Mouse (Mus musculus): ENCODE measurements around the gene Srgap2. TPM values are rescaled to one million over a fixed set of nuclear protein-coding genes. Genes with fewer than 3 reads are reported as not detected.
A peak's percentile ranks its signal among the peaks of the same experiment; 100 is the strongest.

Gene Srgap2
- total and polyA plus RNA-seq, 3 experiments: 27.9 to 135 (median 32.5) TPM

DNA sequence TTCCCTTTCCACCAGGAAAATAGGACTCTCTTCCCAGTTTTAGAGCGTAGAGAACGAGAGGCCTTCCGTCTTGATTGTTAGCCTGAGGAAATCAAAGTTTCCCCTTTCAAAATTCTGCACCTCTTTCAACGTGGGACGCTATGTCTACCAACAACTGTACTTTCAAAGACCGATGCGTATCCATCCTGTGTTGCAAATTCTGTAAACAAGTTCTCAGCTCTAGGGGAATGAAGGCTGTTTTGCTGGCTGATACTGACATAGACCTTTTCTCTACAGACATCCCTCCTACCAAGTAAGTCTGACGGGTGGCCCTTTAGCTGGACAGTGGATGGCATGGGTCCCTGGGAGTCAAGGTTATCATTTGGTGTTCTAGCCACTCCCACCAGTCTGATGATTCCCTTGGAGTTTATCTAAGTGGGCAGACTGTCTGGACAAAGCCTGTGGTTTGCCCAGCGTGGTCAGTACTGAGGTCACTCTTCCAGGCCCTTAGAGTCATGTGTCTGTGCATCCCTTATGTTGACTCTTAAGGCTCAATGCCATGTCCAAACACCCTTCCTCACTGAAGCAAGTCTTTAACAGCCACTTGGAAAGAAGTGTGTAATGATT is 1.5 kb upstream of the Srgap2 start:
- peak overlapping the region; percentile 82 for H3K4me3 ChIP-seq (ENCODE audit: low read depth, low read length)
- DNase-seq (ENCODE audit: low spot score) (no peak), ATAC-seq (ENCODE audit: extremely low read depth, insufficient number of reproducible peaks, low FRiP score, poor library complexity, severe bottlenecking) (no peak)

DNA sequence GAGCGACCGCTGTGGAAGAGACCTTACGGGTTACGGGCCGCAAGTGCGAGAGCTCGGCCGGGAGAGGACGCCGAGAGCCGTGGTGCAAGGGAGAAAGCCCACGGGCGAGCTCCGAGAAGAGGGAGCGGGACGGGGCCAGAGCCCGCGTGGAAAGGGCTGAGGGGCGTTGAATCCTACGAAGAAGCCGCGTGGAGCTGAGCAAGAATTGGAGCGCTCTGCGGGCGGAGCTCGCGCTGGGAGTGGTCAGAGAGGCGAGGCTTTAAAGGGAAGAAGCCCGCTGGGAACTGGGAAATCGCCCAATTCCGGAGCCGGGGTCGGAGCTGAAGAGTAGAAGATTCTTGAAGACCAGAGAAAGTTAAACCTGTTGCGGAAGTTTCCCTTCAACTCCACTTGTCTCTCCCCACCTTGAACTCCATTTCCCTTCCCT is 942 bp upstream of the Srgap2 start:
- no peak for TF ChIP-seq GATA2 (IDR thresholded peaks at IDR 0.05; ENCODE audit: borderline replicate concordance, low read depth, low read length)
- no peak for TF ChIP-seq CTCF (IDR thresholded peaks at IDR 0.05; ENCODE audit: low read depth, low read length)
- no peak for TF ChIP-seq TAL1 (conservative IDR thresholded peaks at IDR 0.05; ENCODE audit: low read depth, low read length)
- no peak for TF ChIP-seq POLR2AphosphoS5 (IDR thresholded peaks at IDR 0.05; ENCODE audit: insufficient replicate concordance, low read depth, low read length)
- TF ChIP-seq GATA1 (IDR thresholded peaks at IDR 0.05; ENCODE audit: borderline replicate concordance, low read length): no peak
- Histone ChIP-seq H3K36me3 (replicated peaks) (peaks cover 31% of the 10 kb centered on the region), H3K4me1 (ENCODE audit: insufficient read depth, low read depth, low read length) (peaks cover 67% of the 10 kb centered on the region), H3K4me3 (ENCODE audit: low read depth, low read length) (peak overlapping the region; percentile 82), H3K27me3 (ENCODE audit: insufficient read depth, low read length) (no peaks in the 10 kb centered on the region), H3K9me3 (replicated peaks) (no peaks in the 10 kb centered on the region)
- ATAC-seq (ENCODE audit: extremely low read depth, insufficient number of reproducible peaks, low FRiP score, poor library complexity, severe bottlenecking) (no peak), DNase-seq (ENCODE audit: low spot score) (no peak)

More for the DNA sequence above, 1.5 kb upstream of the Srgap2 start:
- no peaks in the 10 kb centered on the region for H3K27me3 ChIP-seq (ENCODE audit: insufficient read depth, low read length)
- H3K36me3 ChIP-seq (replicated peaks): peaks cover 28% of the 10 kb centered on the region
- no peaks in the 10 kb centered on the region for H3K9me3 ChIP-seq (replicated peaks)
- TF ChIP-seq CTCF (IDR thresholded peaks at IDR 0.05; ENCODE audit: low read depth, low read length): no peak
- no peak for TF ChIP-seq GATA1 (IDR thresholded peaks at IDR 0.05; ENCODE audit: borderline replicate concordance, low read length)
- no peak for TF ChIP-seq POLR2AphosphoS5 (IDR thresholded peaks at IDR 0.05; ENCODE audit: insufficient replicate concordance, low read depth, low read length)
- no peak for TF ChIP-seq GATA2 (IDR thresholded peaks at IDR 0.05; ENCODE audit: borderline replicate concordance, low read depth, low read length)
- no peak for TF ChIP-seq TAL1 (conservative IDR thresholded peaks at IDR 0.05; ENCODE audit: low read depth, low read length)
- H3K4me1 ChIP-seq (ENCODE audit: insufficient read depth, low read depth, low read length): peaks cover 62% of the 10 kb centered on the region

DNA sequence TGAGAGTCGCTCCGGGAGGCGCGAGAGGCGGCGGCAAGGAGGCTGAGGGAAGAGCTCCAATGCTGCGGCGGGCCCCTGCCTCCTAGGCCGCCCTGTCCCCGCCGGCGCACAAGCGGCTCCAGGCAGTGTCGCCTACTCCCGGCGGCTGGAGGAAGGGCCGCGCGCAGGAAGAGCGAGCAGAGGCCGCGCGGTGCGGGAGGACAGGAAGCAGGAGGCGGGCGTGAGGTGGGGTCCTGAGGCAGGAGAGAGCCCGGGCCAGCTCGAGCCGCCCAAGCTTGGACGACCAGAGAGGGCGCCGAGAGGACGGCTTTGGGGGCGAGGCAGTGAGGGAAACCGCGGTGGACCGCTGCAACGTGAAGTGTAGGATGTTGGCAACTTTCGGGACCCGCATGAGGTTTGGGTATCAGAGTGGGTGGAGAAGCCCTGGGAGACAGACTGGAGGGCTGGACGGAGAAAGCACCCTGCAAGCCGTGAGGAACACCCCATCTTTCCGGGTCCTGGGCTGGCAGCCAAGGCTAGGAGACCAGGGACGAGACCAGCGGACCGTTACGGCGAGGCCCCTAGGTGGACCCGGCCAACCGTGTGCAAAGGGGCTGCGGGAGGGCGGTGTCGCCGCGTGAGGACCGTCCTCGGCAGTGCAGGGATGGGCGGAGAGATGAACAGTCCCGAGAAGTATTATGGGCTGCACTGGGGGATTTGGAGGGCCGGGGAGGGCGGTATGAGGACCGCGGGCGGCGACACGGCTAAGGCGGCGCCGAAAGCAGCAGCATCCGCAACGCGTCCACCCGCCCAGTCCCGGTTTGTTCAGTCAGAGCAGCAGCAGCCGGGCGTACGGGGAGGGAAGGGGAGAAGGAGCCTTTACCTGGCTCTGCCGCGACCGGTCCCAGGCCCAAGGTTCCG is 531 bp downstream of the Srgap2 start:
- DNase-seq (ENCODE audit: low spot score) (peak; percentile 82), ATAC-seq (ENCODE audit: extremely low read depth, insufficient number of reproducible peaks, low FRiP score, poor library complexity, severe bottlenecking) (peak; percentile 0; the same call in 1 of the 2 replicates)
- H3K9me3 ChIP-seq (replicated peaks): no peaks in the 10 kb centered on the region
- TF ChIP-seq GATA1 (IDR thresholded peaks at IDR 0.05; ENCODE audit: borderline replicate concordance, low read length) (no peak), TAL1 (conservative IDR thresholded peaks at IDR 0.05; ENCODE audit: low read depth, low read length) (no peak), CTCF (IDR thresholded peaks at IDR 0.05; ENCODE audit: low read depth, low read length) (no peak), POLR2AphosphoS5 (IDR thresholded peaks at IDR 0.05; ENCODE audit: insufficient replicate concordance, low read depth, low read length) (no peak), GATA2 (IDR thresholded peaks at IDR 0.05; ENCODE audit: borderline replicate concordance, low read depth, low read length) (no peak)
- H3K36me3 ChIP-seq (replicated peaks): peaks cover 31% of the 10 kb centered on the region
- H3K4me3 ChIP-seq (ENCODE audit: low read depth, low read length): peak overlapping the region; percentile 83
- peaks cover 70% of the 10 kb centered on the region for H3K4me1 ChIP-seq (ENCODE audit: insufficient read depth, low read depth, low read length)
- no peaks in the 10 kb centered on the region for H3K27me3 ChIP-seq (ENCODE audit: insufficient read depth, low read length)

DNA sequence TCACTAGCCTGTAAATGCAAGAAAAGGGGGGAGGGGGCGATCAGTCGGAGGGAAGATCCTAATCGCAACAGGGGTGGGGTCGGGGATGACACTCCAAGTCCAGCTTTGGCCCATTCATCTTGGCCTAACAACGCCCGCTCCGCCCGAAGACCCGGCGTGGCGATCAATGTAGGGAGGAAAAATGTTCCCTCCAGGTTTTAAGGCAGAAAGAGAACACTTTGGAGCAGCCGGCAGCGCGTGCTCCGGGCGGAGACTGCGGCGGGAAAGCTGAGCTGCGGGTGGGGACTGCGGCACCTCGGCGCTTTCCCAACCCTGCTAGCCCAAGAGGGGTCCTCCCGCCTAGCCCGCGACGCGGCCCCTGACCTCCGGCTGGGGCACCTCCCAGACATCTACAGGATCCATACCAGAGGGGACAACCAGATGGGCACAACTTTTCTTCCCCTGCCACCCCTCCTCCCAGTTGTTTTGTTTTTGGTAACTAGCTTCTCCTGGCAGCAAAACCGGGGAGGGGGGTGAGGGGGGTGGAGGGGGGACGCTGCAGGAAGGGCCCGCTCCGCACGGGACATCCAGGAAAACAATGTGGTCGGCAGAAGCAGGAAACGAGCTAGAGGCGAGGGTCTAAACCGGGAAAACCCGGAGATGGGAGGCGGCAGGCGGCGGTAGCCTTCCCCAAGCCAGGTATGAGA is 1.4 kb downstream of the Srgap2 start:
- ATAC-seq (ENCODE audit: extremely low read depth, insufficient number of reproducible peaks, low FRiP score, poor library complexity, severe bottlenecking): no peak
- Histone ChIP-seq H3K4me1 (ENCODE audit: insufficient read depth, low read depth, low read length) (peaks cover 66% of the 10 kb centered on the region), H3K4me3 (ENCODE audit: low read depth, low read length) (peak overlapping the region; percentile 83), H3K27me3 (ENCODE audit: insufficient read depth, low read length) (no peaks in the 10 kb centered on the region), H3K9me3 (replicated peaks) (no peaks in the 10 kb centered on the region), H3K36me3 (replicated peaks) (peaks cover 26% of the 10 kb centered on the region)
- no peak for TF ChIP-seq TAL1 (conservative IDR thresholded peaks at IDR 0.05; ENCODE audit: low read depth, low read length)
- TF ChIP-seq GATA2 (IDR thresholded peaks at IDR 0.05; ENCODE audit: borderline replicate concordance, low read depth, low read length): no peak
- TF ChIP-seq POLR2AphosphoS5 (IDR thresholded peaks at IDR 0.05; ENCODE audit: insufficient replicate concordance, low read depth, low read length): no peak
- no peak for TF ChIP-seq GATA1 (IDR thresholded peaks at IDR 0.05; ENCODE audit: borderline replicate concordance, low read length)
- no peak for TF ChIP-seq CTCF (IDR thresholded peaks at IDR 0.05; ENCODE audit: low read depth, low read length)
- peak; percentile 71 for DNase-seq (ENCODE audit: low spot score)

DNA sequence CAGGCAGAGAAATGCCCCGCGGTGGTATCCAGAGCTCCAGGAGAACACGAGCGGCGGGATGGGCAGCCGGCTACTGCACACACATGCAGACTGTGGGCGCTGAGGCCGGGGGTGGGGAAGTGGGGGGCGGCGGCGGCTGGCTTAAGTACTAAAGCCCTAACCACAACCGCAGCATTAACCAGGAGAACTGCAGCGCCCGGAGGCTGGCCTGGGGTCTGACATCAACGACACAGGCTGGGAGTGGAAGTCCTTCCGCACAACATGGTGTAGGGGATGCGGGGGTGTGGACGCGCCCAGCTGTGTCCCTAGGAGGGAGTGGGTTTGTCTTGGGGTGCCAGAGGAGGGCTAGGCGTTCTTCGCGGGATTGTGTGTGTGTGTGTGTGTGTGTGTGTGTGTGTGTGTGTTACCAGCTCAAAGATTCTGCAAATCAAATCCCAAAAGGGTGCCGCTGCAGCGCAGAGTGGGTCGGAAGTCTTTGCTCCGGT is 2.0 kb downstream of the Srgap2 start:
- H3K27me3 ChIP-seq (ENCODE audit: insufficient read depth, low read length): no peaks in the 10 kb centered on the region
- peak overlapping the region; percentile 83 for H3K4me3 ChIP-seq (ENCODE audit: low read depth, low read length)
- TF ChIP-seq GATA2 (IDR thresholded peaks at IDR 0.05; ENCODE audit: borderline replicate concordance, low read depth, low read length) (no peak), CTCF (IDR thresholded peaks at IDR 0.05; ENCODE audit: low read depth, low read length) (no peak), GATA1 (IDR thresholded peaks at IDR 0.05; ENCODE audit: borderline replicate concordance, low read length) (no peak), TAL1 (conservative IDR thresholded peaks at IDR 0.05; ENCODE audit: low read depth, low read length) (no peak), POLR2AphosphoS5 (IDR thresholded peaks at IDR 0.05; ENCODE audit: insufficient replicate concordance, low read depth, low read length) (no peak)
- H3K9me3 ChIP-seq (replicated peaks): no peaks in the 10 kb centered on the region
- ATAC-seq (ENCODE audit: extremely low read depth, insufficient number of reproducible peaks, low FRiP score, poor library complexity, severe bottlenecking): no peak
- peak; percentile 73 for DNase-seq (ENCODE audit: low spot score)
- H3K4me1 ChIP-seq (ENCODE audit: insufficient read depth, low read depth, low read length): peaks cover 66% of the 10 kb centered on the region
- peaks cover 26% of the 10 kb centered on the region for H3K36me3 ChIP-seq (replicated peaks)

All from G1E (cell line).